Mouse (Mus musculus): Measurements from ENCODE around the gene Gramd1c.

The Gramd1c gene

DNA sequence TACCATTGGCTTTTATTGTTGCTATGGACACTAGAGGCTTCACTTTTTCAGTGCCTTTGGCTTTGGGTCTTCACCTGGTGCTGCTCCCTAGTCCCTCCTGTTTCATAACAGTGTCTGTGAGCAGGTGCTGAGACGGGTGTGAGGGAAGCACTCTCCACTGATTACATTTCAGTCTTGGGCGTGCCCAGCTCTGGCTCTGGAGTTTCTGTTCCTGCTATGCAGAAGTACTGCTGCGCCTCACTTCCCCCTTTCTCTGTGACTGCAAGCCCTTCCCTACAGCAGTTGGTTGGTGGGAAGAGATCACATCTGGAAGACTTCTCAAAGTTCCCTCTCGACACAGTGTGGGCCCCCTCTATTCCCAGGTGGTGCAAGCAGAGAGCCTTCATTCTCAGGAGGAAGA is 111.6 kb downstream of the Gramd1c start:
- no peak for DNase-seq

DNA sequence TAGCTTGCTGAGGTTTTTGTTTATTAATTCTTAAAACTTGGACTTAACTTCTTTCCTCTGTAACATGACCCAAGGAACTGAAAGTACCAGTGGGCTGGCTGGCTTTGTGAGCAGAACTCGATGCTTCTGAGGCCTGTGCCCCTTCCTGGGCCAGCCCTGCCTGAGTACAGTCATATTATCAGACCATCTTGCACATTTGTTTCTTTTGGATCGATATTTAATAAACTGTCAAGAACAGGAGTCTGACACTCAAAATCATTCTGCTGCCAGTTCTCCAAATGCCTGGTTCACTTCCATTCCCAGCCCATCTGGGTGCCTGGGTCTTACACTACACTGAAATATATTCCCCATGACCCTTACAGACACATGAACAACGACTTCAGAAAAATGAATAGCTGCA is 117.3 kb downstream of the Gramd1c start:
- DNase-seq, result peak; percentile 45 to 55

DNA sequence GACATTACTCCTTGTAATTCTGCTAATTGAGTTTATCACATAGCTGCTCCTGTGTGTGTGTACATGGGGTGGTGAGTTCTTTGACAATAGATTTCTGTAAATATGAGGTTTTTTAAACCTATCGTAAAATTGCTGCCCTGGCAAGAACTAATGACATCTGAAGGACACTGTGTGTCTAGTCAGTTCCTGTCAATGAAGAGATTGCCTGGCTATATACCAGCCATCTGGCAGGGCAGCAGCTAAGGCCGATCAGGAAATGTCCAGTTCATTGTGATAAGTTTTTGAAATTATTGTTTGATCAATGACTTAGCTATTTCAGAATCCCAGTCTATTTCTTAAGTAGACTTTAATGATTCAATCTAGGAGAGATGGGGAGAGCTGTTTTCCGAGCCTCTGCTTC is 117.8 kb downstream of the Gramd1c start:
- peak; percentile 67 to 69 for DNase-seq

DNA sequence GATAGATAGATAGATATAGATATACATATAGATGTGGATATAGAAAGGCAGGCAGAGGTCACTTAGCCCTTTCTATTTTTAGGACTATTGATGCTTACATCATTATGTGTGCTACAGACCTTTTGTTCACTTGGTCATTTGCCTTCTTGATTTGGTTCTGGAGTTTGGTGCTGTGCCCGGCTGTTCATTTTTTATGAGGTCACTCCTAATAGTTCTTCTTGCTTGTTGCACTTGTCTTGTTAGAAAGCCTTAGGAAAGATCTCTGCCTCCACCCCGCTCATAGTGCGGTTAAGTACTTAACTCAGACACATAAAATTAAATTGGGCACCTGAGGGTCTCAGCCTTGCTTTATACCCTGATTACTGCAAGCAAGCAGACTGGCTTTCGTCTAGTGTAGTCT is 122.3 kb downstream of the Gramd1c start:
- no peak for DNase-seq

DNA sequence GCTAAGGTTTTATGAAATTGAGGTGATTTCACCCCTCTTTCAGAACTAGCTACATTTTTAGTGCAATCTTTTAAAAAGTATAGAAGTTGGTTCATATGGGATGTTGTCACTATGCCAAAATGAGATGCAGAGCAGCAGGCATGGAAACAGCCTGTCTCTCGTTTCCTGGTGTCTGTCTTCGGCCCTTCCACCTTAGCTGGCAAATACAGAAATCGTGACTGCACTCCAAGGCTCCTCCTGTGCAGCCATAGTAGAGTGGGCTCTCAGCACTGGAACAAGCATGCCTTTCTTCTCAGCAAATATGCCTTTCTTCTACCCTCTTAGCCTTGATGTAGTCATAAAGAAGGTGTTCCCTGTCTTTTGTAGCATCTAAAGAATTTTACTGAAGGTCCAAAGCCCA is 127.3 kb downstream of the Gramd1c start:
- peak; percentile 32 to 45 for DNase-seq

DNA sequence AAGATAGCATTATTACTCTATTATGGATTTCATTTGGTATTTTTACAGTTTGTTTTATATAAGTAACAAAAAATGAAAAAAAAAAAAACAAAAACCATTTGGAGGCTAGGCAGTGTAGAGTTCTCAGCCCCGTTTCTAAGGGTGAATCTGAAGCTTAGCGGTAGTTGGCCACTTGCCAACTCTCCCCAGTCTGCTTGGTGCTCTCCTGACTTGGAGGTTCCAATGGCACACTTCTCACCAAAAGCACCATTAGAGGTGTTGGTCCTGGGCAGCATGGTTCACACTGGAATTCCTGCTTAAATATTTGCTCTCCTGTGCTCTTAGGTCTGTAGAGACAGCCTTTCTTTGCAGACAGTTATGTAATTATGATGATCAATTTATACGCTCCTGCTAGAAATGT is 127.8 kb downstream of the Gramd1c start:
- peak; percentile 73 to 74 for DNase-seq

DNA sequence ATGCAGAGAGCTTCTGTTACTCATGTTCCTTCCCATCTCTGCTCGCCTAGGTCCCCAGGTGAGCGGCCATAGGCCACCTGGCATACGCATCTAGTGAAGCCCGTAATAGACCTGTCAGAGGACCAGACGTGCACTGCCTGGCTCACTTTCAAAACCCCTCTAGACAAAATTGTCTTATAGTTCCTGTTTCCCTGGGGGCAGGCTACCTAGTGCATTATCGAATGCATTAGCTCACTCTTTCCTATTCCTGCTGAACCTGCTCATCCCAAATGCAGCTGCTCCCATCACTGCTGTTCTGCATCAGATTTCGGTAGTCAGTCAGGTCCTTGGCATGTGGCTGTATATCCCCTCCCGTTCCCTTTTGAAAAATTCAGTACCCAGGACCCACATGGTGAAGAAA is 128.3 kb downstream of the Gramd1c start:
- DNase-seq, result peak; percentile 63 to 65

DNA sequence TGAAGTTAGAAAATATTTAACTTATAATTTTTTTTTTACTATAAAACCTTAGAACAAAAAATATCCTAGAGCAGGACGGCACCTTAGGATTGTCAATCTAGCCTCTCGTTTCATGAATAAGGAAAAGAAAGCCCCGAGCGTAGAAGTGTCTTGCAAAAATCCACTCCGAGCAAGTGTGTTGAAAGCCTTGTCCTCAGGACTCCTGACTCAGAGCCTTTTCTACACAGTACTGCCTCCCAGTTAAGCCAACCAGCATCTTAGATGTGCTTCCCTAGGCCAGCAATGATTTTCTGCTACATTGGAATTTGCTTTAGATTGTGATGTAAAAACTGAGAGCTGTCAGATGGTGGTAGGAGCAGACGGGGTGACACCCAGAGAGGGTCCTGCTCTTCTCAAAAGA is 130.1 kb downstream of the Gramd1c start:
- no peak for DNase-seq

DNA sequence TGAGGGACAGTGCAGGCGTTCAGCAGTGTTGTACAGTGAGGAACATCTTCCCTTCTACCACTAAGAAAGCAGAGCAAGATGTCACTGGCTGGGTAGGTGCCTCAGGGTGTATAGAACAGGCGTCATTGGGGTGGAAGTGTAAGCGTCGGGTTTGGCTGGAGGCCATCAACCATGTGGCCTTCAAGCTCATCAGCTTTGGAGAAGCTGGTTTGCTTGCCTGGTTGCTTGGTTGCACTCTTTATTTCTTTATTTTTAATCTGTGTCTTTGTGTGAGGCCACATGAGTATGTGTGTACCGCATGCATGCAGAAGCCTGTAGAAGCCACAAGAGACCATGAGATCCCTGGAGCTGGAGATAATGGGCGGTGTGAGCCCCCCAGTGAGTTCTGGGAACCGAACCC is 130.8 kb downstream of the Gramd1c start:
- DNase-seq, result peak; percentile 38 to 48

DNA sequence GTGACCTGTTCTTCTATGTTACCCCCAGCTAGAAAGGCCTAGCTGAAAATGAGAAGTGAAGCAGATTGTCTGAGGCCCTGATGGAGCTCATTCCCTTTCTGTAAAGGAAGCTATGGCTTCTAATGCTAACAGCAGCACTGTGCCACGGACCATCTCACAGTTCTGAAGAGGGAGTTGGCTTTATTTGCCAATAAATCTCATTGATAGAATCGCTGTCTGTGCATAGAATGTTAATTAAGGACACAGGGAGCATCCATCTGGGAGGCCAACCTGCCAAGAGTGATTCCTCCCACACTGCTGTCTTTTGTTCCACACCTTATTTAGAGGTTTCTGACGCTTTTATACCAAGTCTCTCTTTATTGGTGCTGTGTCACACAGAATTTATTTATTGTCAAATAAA is 131.6 kb downstream of the Gramd1c start:
- peak; percentile 48 to 50 for DNase-seq

DNA sequence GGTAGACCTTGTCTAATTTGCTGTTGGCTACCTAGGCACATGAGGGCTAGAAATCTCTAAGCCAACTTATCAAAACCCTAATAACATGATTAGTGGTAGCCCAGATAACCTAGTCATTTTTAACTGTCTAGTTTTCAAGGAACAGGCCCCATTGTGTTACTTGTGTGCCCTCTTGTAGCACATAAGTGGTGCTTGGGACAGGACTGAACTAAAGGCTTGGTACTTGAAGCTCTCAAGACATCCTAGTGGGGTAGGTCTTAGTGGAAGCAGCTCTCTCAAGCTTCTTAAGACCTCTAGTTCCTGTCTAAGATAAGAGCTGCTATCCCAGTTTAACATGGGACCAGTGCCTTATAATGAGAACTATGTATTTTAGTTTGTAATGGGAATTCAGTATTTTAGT is 132.6 kb downstream of the Gramd1c start:
- no peak for DNase-seq

All from cerebellum, postnatal 10 days (tissue).